Mouse (Mus musculus) limb, embryonic 12.5 days (tissue): ENCODE data around the gene 4930455H04Rik. TPM values are rescaled to one million over a fixed set of nuclear protein-coding genes. Genes with fewer than 3 reads are reported as not detected.

Experiments
- ATAC-seq: fragments of 200-750 bp; cut with Nextera tagmentation; 2 replicates; pipeline ENCODE4 v1.8.0; 2017; ENCODE audit warnings: low read depth, moderate TSS enrichment; ENCODE audit not compliant: insufficient number of reproducible peaks, insufficient read depth, low FRiP score, low TSS enrichment
- H3K27ac ChIP-seq: fragments of 300-500 bp; sonication (generic); 2 replicates; pipeline ENCODE4 v1.5.1; 2016; ENCODE audit warnings: mild to moderate bottlenecking, moderate library complexity
- H3K27me3 ChIP-seq: fragments of 300-500 bp; sonication (generic); 2 replicates; pipeline ENCODE4 v1.6.1; 2016; ENCODE audit warnings: mild to moderate bottlenecking, moderate library complexity
- H3K36me3 ChIP-seq: fragments of 300-500 bp; sonication (generic); 2 replicates; pipeline ENCODE4 v1.6.1; 2016; ENCODE audit warnings: mild to moderate bottlenecking, moderate library complexity
- H3K4me1 ChIP-seq: fragments of 300-500 bp; sonication (generic); replicated peaks from 2 replicates; pipeline ENCODE4 v1.6.1; 2016
- H3K4me2 ChIP-seq: fragments of 300-500 bp; sonication (generic); 2 replicates; pipeline ENCODE4 v1.6.1; 2016; ENCODE audit warnings: mild to moderate bottlenecking, moderate library complexity
- H3K4me3 ChIP-seq: fragments of 300-500 bp; sonication (generic); replicated peaks from 2 replicates; pipeline ENCODE4 v1.5.1; 2016; ENCODE audit warnings: mild to moderate bottlenecking
- H3K9ac ChIP-seq: fragments of 300-500 bp; sonication (generic); replicated peaks from 2 replicates; pipeline ENCODE4 v1.6.1; 2016; ENCODE audit warnings: mild to moderate bottlenecking, moderate library complexity
- H3K9me3 ChIP-seq: fragments of 300-500 bp; sonication (generic); 2 replicates; pipeline ENCODE4 v1.6.1; 2016; ENCODE audit warnings: mild to moderate bottlenecking, moderate library complexity
- WGBS: fragments of 180-500 bp; shearing (Covaris S2); methylation state at CpG from one replicate; pipeline ENCODE4 v1.1.7; 2016; 5-methylcytosine and 5-hydroxymethylcytosine counted together
- polyA plus RNA-seq: library from polyadenylated mRNA; unstranded; fragments of >200 nt; fragmentation: Nextera tagmentation; extraction: Ambion mirVana; gene quantifications from 2 replicates; pipeline ENCODE4 v1.2.1, GENCODE M21; 2016

The 4930455H04Rik gene
- polyA plus RNA-seq, 1 experiment from 2014 or later: not detected

GRCm38 (mm10) chr3:117001686-117002485 is 33.8 kb downstream of the 4930455H04Rik start:
- H3K4me3 ChIP-seq: no peak overlapping the region
- H3K36me3 ChIP-seq: no peaks in the 10 kb centered on the region
- H3K27ac ChIP-seq: no peak overlapping the region
- ATAC-seq: peak; percentile 72
- H3K9me3 ChIP-seq: no peaks in the 10 kb centered on the region
- peaks cover 10% of the 10 kb centered on the region for H3K4me1 ChIP-seq
- H3K27me3 ChIP-seq: no peaks in the 10 kb centered on the region
- H3K4me2 ChIP-seq: no peak overlapping the region; the same call in 1 of the 2 replicates
- H3K9ac ChIP-seq: no peak overlapping the region
- 42% methylated on average over 9 of the region's 9 CpGs for WGBS

DNA sequence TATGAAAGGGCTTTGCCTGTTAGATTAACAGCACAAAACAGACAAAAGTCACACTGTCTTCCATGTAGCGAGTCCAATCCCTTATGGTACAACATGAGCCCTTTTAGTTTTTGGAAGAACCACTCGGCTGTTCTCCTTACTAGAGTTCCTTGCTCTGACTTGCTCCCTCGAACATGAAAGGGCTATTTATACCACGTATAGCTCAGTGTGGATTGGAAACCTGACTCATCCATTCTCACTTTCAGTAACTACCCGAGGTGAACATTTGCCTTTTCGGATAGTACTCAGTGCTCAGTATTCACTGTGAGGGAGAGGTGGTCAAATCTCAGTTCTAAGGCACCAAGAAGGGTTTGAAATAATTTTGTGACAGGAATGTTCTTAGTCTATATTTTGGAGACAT is 35.3 kb downstream of the 4930455H04Rik start:
- WGBS: 68% methylated on average over 6 of the region's 6 CpGs

DNA sequence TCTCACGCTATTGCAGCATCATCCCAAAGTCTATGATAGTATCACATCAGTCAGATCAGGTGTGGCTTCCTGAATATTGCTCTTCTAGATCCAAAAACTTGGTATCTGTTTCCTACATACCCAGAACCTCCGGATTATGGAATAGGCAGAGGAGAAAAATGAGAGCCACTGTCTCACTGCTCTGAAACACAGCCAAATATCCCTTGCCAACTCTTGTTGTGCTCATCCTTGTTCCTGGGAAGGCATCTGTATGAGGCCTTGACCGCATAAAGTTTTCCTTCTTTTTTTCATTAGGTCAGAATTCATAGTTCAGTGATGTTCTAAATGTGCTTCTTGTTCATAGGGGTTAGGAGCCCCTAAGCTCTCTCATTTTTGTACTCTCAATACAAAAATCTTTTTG is 38.6 kb downstream of the 4930455H04Rik start:
- ATAC-seq: no peak
- Histone ChIP-seq H3K27ac (no peak overlapping the region), H3K27me3 (no peaks in the 10 kb centered on the region), H3K9me3 (no peaks in the 10 kb centered on the region), H3K4me3 (no peak overlapping the region), H3K9ac (no peak overlapping the region), H3K36me3 (no peaks in the 10 kb centered on the region), H3K4me1 (peaks cover 6% of the 10 kb centered on the region), H3K4me2 (no peak overlapping the region)
- WGBS: 93% methylated on average over 3 of the region's 3 CpGs

More for the DNA sequence above, 35.3 kb downstream of the 4930455H04Rik start:
- Histone ChIP-seq H3K4me1 (peaks cover 10% of the 10 kb centered on the region), H3K4me3 (no peak overlapping the region), H3K27me3 (no peaks in the 10 kb centered on the region), H3K9me3 (no peaks in the 10 kb centered on the region), H3K9ac (no peak overlapping the region), H3K27ac (no peak overlapping the region), H3K4me2 (no peak overlapping the region), H3K36me3 (no peaks in the 10 kb centered on the region)
- ATAC-seq: no peak

GRCm38 (mm10) chr3:117007340-117007739 is 39.3 kb downstream of the 4930455H04Rik start:
- no peak for ATAC-seq
- Histone ChIP-seq H3K4me2 (no peak overlapping the region), H3K9me3 (no peaks in the 10 kb centered on the region), H3K27ac (no peak overlapping the region), H3K4me3 (no peak overlapping the region), H3K36me3 (no peaks in the 10 kb centered on the region), H3K27me3 (no peaks in the 10 kb centered on the region), H3K9ac (no peak overlapping the region), H3K4me1 (no peaks in the 10 kb centered on the region; the same call in 1 of the 2 replicates)
- 81% methylated on average over 6 of the region's 6 CpGs for WGBS

DNA sequence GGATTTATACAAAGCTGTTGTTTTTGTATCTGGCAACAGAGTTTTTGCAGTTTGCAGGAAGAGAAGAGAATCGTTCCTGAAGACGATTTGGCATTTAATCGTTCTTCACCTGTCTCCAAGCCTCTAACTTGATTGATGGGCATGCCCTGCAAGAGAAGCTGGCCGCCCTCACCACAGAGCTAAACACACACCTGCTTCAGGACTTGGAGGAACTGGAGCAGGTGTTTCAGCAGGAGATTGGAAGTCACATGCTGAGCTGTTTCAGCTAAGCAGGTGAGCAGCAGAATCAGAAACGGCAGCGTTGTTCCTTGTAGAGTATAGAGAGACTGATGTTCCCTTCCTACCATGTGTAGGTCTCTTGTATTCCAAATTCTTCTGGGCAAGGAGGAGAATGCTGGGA is 42.1 kb downstream of the 4930455H04Rik start:
- Histone ChIP-seq H3K27ac (no peak overlapping the region), H3K9ac (no peak overlapping the region), H3K4me1 (no peaks in the 10 kb centered on the region), H3K4me2 (no peak overlapping the region), H3K9me3 (no peaks in the 10 kb centered on the region), H3K4me3 (no peak overlapping the region), H3K36me3 (no peaks in the 10 kb centered on the region), H3K27me3 (no peaks in the 10 kb centered on the region)
- ATAC-seq: no peak
- 65% methylated on average over 6 of the region's 6 CpGs for WGBS

- Histone ChIP-seq H3K4me3 (no peak overlapping the region), H3K36me3 (no peaks in the 10 kb centered on the region), H3K9ac (no peak overlapping the region), H3K27ac (no peak overlapping the region), H3K4me1 (no peaks in the 10 kb centered on the region), H3K27me3 (no peaks in the 10 kb centered on the region), H3K9me3 (no peaks in the 10 kb centered on the region), H3K4me2 (no peak overlapping the region)
- ATAC-seq: no peak
- WGBS: 89% methylated on average over 3 of the region's 3 CpGs
Observed at GRCm38 (mm10) chr3:117020319-117020718, 52.3 kb downstream of the 4930455H04Rik start.

DNA sequence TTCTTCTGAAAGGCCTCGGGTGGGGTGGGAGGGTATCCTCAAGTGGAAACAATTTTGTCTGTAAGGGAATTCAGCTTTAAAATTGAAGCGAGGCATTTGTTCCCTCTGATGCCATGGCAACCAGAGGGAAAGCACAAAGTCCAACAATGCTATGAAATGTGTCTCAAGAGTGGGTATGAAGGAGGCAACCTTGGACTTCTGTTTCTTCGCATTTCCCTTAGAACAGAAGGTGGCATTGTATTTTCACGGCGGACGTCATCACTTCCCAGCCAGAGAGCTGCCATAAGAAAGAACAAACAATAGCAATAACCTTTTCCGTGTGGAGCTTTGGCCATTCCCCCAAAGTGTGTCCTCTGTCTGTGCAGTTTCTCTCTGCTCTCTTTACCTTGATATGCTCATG is 53.8 kb downstream of the 4930455H04Rik start:
- no peaks in the 10 kb centered on the region for H3K27me3 ChIP-seq

GRCm38 (mm10) chr3:117024111-117024510 is 56.0 kb downstream of the 4930455H04Rik start:
- Histone ChIP-seq H3K9ac (no peak overlapping the region), H3K27me3 (no peaks in the 10 kb centered on the region), H3K9me3 (no peaks in the 10 kb centered on the region), H3K4me2 (no peak overlapping the region), H3K36me3 (no peaks in the 10 kb centered on the region), H3K4me1 (no peaks in the 10 kb centered on the region), H3K27ac (no peak overlapping the region), H3K4me3 (no peak overlapping the region)
- WGBS: 77% methylated on average over 1 of the region's 1 CpGs
- 0 out of 2 replicates have a peak, but pooled peaks have one; percentile 37 for ATAC-seq

More for the DNA sequence above, 53.8 kb downstream of the 4930455H04Rik start:
- no peak overlapping the region for H3K4me3 ChIP-seq
- H3K36me3 ChIP-seq: no peaks in the 10 kb centered on the region
- no peaks in the 10 kb centered on the region for H3K9me3 ChIP-seq
- WGBS: 78% methylated on average over 7 of the region's 7 CpGs
- no peak overlapping the region for H3K4me2 ChIP-seq
- no peak overlapping the region for H3K9ac ChIP-seq
- no peak overlapping the region for H3K27ac ChIP-seq
- ATAC-seq: no peak
- H3K4me1 ChIP-seq: no peaks in the 10 kb centered on the region

DNA sequence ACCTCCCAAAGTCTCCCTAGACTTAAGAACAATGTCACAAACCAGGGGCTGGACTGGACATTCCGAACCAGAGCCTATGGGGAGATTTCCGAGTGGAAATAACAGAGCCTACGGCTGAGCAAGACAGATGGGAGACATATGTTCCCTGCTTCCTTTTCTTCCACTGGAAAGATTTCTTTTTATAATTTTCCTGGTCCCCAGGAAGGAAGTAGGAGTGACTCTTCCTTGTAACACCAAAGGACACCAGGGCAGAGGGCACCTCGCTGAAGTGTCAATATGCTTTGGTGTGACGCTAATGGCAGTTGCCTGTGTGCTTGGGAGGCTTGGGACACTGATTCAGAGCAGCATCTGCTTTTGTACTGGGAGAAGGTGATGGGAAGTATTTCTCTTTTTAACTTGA is 56.5 kb downstream of the 4930455H04Rik start:
- ATAC-seq: no peak
- Histone ChIP-seq H3K27ac (no peak overlapping the region), H3K4me1 (no peaks in the 10 kb centered on the region), H3K9ac (no peak overlapping the region), H3K9me3 (no peaks in the 10 kb centered on the region), H3K27me3 (no peaks in the 10 kb centered on the region), H3K36me3 (no peaks in the 10 kb centered on the region), H3K4me2 (no peak overlapping the region), H3K4me3 (no peak overlapping the region)
- 66% methylated on average over 5 of the region's 5 CpGs for WGBS

DNA sequence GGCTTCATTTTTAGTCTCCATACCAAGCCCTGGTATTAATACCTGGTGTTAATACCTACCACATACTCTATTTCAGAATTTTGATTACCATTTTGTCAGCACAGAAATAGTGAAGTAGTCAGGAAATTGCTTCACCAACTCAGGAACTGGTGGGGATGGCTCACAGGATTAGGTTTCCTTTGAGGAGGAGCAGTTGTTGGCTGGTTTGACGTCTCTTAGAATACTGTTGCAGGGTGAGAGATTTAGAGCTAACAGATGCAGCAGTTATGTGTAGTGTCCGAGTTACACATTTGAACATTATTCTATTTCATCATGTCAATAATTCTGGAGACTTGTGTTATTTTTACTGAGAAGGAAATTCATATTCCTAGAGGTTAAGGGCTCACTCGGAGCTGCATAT is 57.4 kb downstream of the 4930455H04Rik start:
- ATAC-seq: no peak
- Histone ChIP-seq H3K9me3 (no peaks in the 10 kb centered on the region), H3K4me1 (no peaks in the 10 kb centered on the region), H3K4me3 (no peak overlapping the region), H3K36me3 (no peaks in the 10 kb centered on the region), H3K4me2 (no peak overlapping the region), H3K9ac (no peak overlapping the region), H3K27ac (no peak overlapping the region), H3K27me3 (no peaks in the 10 kb centered on the region)
- WGBS: 74% methylated on average over 3 of the region's 3 CpGs
